Mouse (Mus musculus) effector memory CD4-positive, alpha-beta T cell, adult 7 months (primary cell): Measurements from ENCODE around the gene Dctpp1. TPM values are rescaled to one million over a fixed set of nuclear protein-coding genes. Genes with fewer than 3 reads are reported as not detected.

ENCODE experiments used
- polyA plus RNA-seq: library from polyadenylated mRNA; unstranded; fragments of 100-300 nt; shearing (Covaris generic); gene quantifications from one replicate; pipeline ENCODE4 v1.2.1, GENCODE M21; 2017

Dctpp1 gene
- 18.2 TPM for polyA plus RNA-seq

GRCm38 (mm10) chr7:127260309-127261111 is at the start of gene Dctpp1:
Dctpp1 (minus strand) TSS chr7:127260709.

GRCm38 (mm10) chr7:127296098-127296497 is 35.6 kb upstream of the Dctpp1 start, which contains the start of gene Itgal:
Itgal (plus strand) TSS chr7:127296260.

GRCm38 (mm10) chr7:127273925-127274789 is 13.6 kb upstream of the Dctpp1 start, which contains the start of gene Sephs2:
Sephs2 (minus strand) TSS chr7:127274055.

GRCm38 (mm10) chr7:127243870-127244657 is 16.4 kb downstream of the Dctpp1 start, which contains the start of gene Zfp771:
Zfp771 (plus strand) TSS chr7:127244274.

GRCm38 (mm10) chr7:127232622-127233367 is 27.7 kb downstream of the Dctpp1 start, which contains the start of the genes Zfp553 and Sept1:
Zfp553 (plus strand) TSS chr7:127233061.
Sept1 (minus strand) TSS chr7:127233130.

GRCm38 (mm10) chr7:127208553-127209438 is 51.7 kb downstream of the Dctpp1 start, which contains the start of gene Mylpf:
Mylpf (plus strand) TSS chr7:127208890.

GRCm38 (mm10) chr7:127208295-127208552 is 52.3 kb downstream of the Dctpp1 start, which contains the start of gene Tbc1d10b:
Tbc1d10b (minus strand) TSS chr7:127208468.

Other genes starting within 250 kb of the Dctpp1 start
- gene Mvp, start 246.1 kb downstream of the Dctpp1 start, polyA plus RNA-seq, result 75.7 TPM
- gene Pagr1b, start 244.2 kb downstream of the Dctpp1 start, polyA plus RNA-seq, result 1.7 TPM
- gene Pagr1a, start 243.4 kb downstream of the Dctpp1 start, polyA plus RNA-seq, result 49.8 TPM
- gene Gm42742, start 239.6 kb downstream of the Dctpp1 start, polyA plus RNA-seq, result 13.4 TPM
- gene Prrt2, start 239.5 kb downstream of the Dctpp1 start, polyA plus RNA-seq, result 4.9 TPM
- gene Maz, start 233.7 kb downstream of the Dctpp1 start, polyA plus RNA-seq, result 66.5 TPM
- 3.0 TPM for gene Kif22, start 218.2 kb downstream of the Dctpp1 start, polyA plus RNA-seq
- not detected for gene Zg16, start 173.4 kb downstream of the Dctpp1 start, polyA plus RNA-seq
- 70.4 TPM for gene AI467606, start 169.3 kb downstream of the Dctpp1 start, polyA plus RNA-seq
- gene Qprt, start 138.5 kb downstream of the Dctpp1 start, polyA plus RNA-seq, result 11.2 TPM
- 49.4 TPM for gene Spn, start 122.9 kb downstream of the Dctpp1 start, polyA plus RNA-seq
- gene Cd2bp2, start 64.7 kb downstream of the Dctpp1 start, polyA plus RNA-seq, result 72.4 TPM
- gene Tbc1d10b, start 52.2 kb downstream of the Dctpp1 start, polyA plus RNA-seq, result 63.5 TPM
- gene Mylpf, start 51.8 kb downstream of the Dctpp1 start, polyA plus RNA-seq, result 13.0 TPM
- gene Zfp553, start 27.6 kb downstream of the Dctpp1 start, polyA plus RNA-seq, result 6.8 TPM
- gene Sept1, start 27.6 kb downstream of the Dctpp1 start, polyA plus RNA-seq, result 491 TPM
- 5.0 TPM for gene Zfp771, start 16.4 kb downstream of the Dctpp1 start, polyA plus RNA-seq
- 31.4 TPM for gene Sephs2, start 13.3 kb upstream of the Dctpp1 start, polyA plus RNA-seq
- gene Itgal, start 35.6 kb upstream of the Dctpp1 start, polyA plus RNA-seq, result 375 TPM
- 0.27 TPM for gene Zfp768, start 84.9 kb upstream of the Dctpp1 start, polyA plus RNA-seq
- 21.0 TPM for gene Zfp747, start 115.3 kb upstream of the Dctpp1 start, polyA plus RNA-seq
- gene 9130019O22Rik, start 126.5 kb upstream of the Dctpp1 start, polyA plus RNA-seq, result 7.3 TPM
- 4.4 TPM for gene E430018J23Rik, start 132.9 kb upstream of the Dctpp1 start, polyA plus RNA-seq
- gene Zfp764, start 146.1 kb upstream of the Dctpp1 start, polyA plus RNA-seq, result 13.3 TPM
- 24.7 TPM for gene Zfp688, start 161.4 kb upstream of the Dctpp1 start, polyA plus RNA-seq
- 7.4 TPM for gene Zfp689, start 188.4 kb upstream of the Dctpp1 start, polyA plus RNA-seq
- 138 TPM for gene Prr14, start 198.9 kb upstream of the Dctpp1 start, polyA plus RNA-seq
- 11.9 TPM for gene Fbrs, start 218.5 kb upstream of the Dctpp1 start, polyA plus RNA-seq